Mouse (Mus musculus): ENCODE measurements at regions not wholly inside any gene's neighbourhood (a gene's known extent, or its start where the extent isn't known, plus 50 kb on each side); places are given as distances from the start of the nearest gene placed in this dataset.

- DNase-seq (no peak), ATAC-seq (no peak)
- Histone ChIP-seq H3K27me3 (ENCODE audit: insufficient read depth, low read length) (no peaks in the 10 kb centered on the region), H3K4me1 (ENCODE audit: insufficient read depth) (no peaks in the 10 kb centered on the region), H3K27ac (ENCODE audit: low read depth) (no peak overlapping the region), H3K4me2 (ENCODE audit: low read depth, low read length) (no peak overlapping the region), H3K9ac (replicated peaks) (no peak overlapping the region), H3K9me3 (ENCODE audit: low read length) (no peaks in the 10 kb centered on the region), H3K4me3 (ENCODE audit: low read depth, low read length) (no peak overlapping the region), H3K36me3 (replicated peaks; ENCODE audit: insufficient read depth, low read length) (no peaks in the 10 kb centered on the region)
- 68% methylated on average over 10 of the region's 10 CpGs for WGBS (ENCODE audit: insufficient replicate concordance)
- TF ChIP-seq CTCF (IDR thresholded peaks at IDR 0.05; ENCODE audit: low read depth) (no peak), EP300 (IDR thresholded peaks at IDR 0.05; ENCODE audit: low read depth) (no peak)
These were observed 75.4 kb upstream of the Rap2b start for GRCm38 (mm10) chr3:61285924-61286520.

- WGBS (ENCODE audit: insufficient replicate concordance), result 77% methylated on average over 1 of the region's 1 CpGs
- Histone ChIP-seq H3K36me3 (replicated peaks; ENCODE audit: insufficient read depth, low read length) (no peaks in the 10 kb centered on the region), H3K9me3 (ENCODE audit: low read length) (no peaks in the 10 kb centered on the region), H3K27ac (ENCODE audit: low read depth) (no peak overlapping the region), H3K27me3 (ENCODE audit: insufficient read depth, low read length) (no peaks in the 10 kb centered on the region), H3K9ac (replicated peaks) (no peak overlapping the region), H3K4me3 (ENCODE audit: low read depth, low read length) (no peak overlapping the region), H3K4me1 (ENCODE audit: insufficient read depth) (no peaks in the 10 kb centered on the region), H3K4me2 (ENCODE audit: low read depth, low read length) (no peak overlapping the region)
- TF ChIP-seq CTCF (IDR thresholded peaks at IDR 0.05; ENCODE audit: low read depth) (no peak), EP300 (IDR thresholded peaks at IDR 0.05; ENCODE audit: low read depth) (no peak)
- ATAC-seq (no peak), DNase-seq (no peak)
These were observed 73.2 kb upstream of the Rap2b start for GRCm38 (mm10) chr3:61288195-61288594.

- no peak for ATAC-seq
- Histone ChIP-seq H3K27me3 (ENCODE audit: insufficient read depth, low read length) (no peaks in the 10 kb centered on the region), H3K4me3 (ENCODE audit: low read depth, low read length) (no peak overlapping the region), H3K4me2 (ENCODE audit: low read depth, low read length) (0 out of 2 replicates have a peak overlapping the region, but pooled peaks have one; percentile 9), H3K9me3 (ENCODE audit: low read length) (no peaks in the 10 kb centered on the region), H3K4me1 (ENCODE audit: insufficient read depth) (no peaks in the 10 kb centered on the region), H3K36me3 (replicated peaks; ENCODE audit: insufficient read depth, low read length) (no peaks in the 10 kb centered on the region), H3K27ac (ENCODE audit: low read depth) (no peak overlapping the region), H3K9ac (replicated peaks) (no peak overlapping the region)
- DNase-seq, result no peak
- no peak for TF ChIP-seq EP300 (IDR thresholded peaks at IDR 0.05; ENCODE audit: low read depth)
- TF ChIP-seq CTCF (IDR thresholded peaks at IDR 0.05; ENCODE audit: low read depth), result no peak
- 44% methylated on average over 6 of the region's 6 CpGs for WGBS (ENCODE audit: insufficient replicate concordance)
These were observed 66.6 kb upstream of the Rap2b start for GRCm38 (mm10) chr3:61294855-61295254.

- WGBS (ENCODE audit: insufficient replicate concordance), result 52% methylated on average over 3 of the region's 3 CpGs
- Histone ChIP-seq H3K4me1 (ENCODE audit: insufficient read depth) (no peaks in the 10 kb centered on the region), H3K27me3 (ENCODE audit: insufficient read depth, low read length) (no peaks in the 10 kb centered on the region), H3K4me2 (ENCODE audit: low read depth, low read length) (no peak overlapping the region), H3K4me3 (ENCODE audit: low read depth, low read length) (no peak overlapping the region), H3K36me3 (replicated peaks; ENCODE audit: insufficient read depth, low read length) (no peaks in the 10 kb centered on the region), H3K9ac (replicated peaks) (no peak overlapping the region), H3K9me3 (ENCODE audit: low read length) (no peaks in the 10 kb centered on the region), H3K27ac (ENCODE audit: low read depth) (no peak overlapping the region)
- no peak for DNase-seq
- ATAC-seq, result no peak
- TF ChIP-seq CTCF (IDR thresholded peaks at IDR 0.05; ENCODE audit: low read depth) (no peak), EP300 (IDR thresholded peaks at IDR 0.05; ENCODE audit: low read depth) (no peak)
These were observed 64.1 kb upstream of the Rap2b start for GRCm38 (mm10) chr3:61297290-61297689.

- H3K9ac ChIP-seq (replicated peaks), result no peak overlapping the region
- no peak overlapping the region for H3K4me2 ChIP-seq (ENCODE audit: low read depth, low read length)
- 63% methylated on average over 3 of the region's 3 CpGs for WGBS (ENCODE audit: insufficient replicate concordance)
- no peaks in the 10 kb centered on the region for H3K4me1 ChIP-seq (ENCODE audit: insufficient read depth)
- ATAC-seq (no peak), DNase-seq (no peak)
- H3K27ac ChIP-seq (ENCODE audit: low read depth), result no peak overlapping the region
- no peak overlapping the region for H3K4me3 ChIP-seq (ENCODE audit: low read depth, low read length)
- no peaks in the 10 kb centered on the region for H3K9me3 ChIP-seq (ENCODE audit: low read length)
- no peaks in the 10 kb centered on the region for H3K36me3 ChIP-seq (replicated peaks; ENCODE audit: insufficient read depth, low read length)
- TF ChIP-seq CTCF (IDR thresholded peaks at IDR 0.05; ENCODE audit: low read depth) (no peak), EP300 (IDR thresholded peaks at IDR 0.05; ENCODE audit: low read depth) (no peak)
- H3K27me3 ChIP-seq (ENCODE audit: insufficient read depth, low read length), result no peaks in the 10 kb centered on the region
These were observed 59.2 kb upstream of the Rap2b start for GRCm38 (mm10) chr3:61302214-61302613.

- Histone ChIP-seq H3K27me3 (ENCODE audit: insufficient read depth, low read length) (no peaks in the 10 kb centered on the region), H3K4me1 (ENCODE audit: insufficient read depth) (no peaks in the 10 kb centered on the region), H3K4me3 (ENCODE audit: low read depth, low read length) (no peak overlapping the region), H3K27ac (ENCODE audit: low read depth) (no peak overlapping the region), H3K4me2 (ENCODE audit: low read depth, low read length) (no peak overlapping the region), H3K9ac (replicated peaks) (no peak overlapping the region), H3K9me3 (ENCODE audit: low read length) (no peaks in the 10 kb centered on the region), H3K36me3 (replicated peaks; ENCODE audit: insufficient read depth, low read length) (no peaks in the 10 kb centered on the region)
- no peak for TF ChIP-seq CTCF (IDR thresholded peaks at IDR 0.05; ENCODE audit: low read depth)
- no peak for TF ChIP-seq EP300 (IDR thresholded peaks at IDR 0.05; ENCODE audit: low read depth)
- no peak for DNase-seq
- ATAC-seq, result no peak
- 91% methylated on average over 3 of the region's 3 CpGs for WGBS (ENCODE audit: insufficient replicate concordance)
These were observed 58.0 kb upstream of the Rap2b start for GRCm38 (mm10) chr3:61303485-61303884.

GRCm38 (mm10) chr3:61306306-61306705 is 55.1 kb upstream of the Rap2b start:
- Histone ChIP-seq H3K4me2 (ENCODE audit: low read depth, low read length) (no peak overlapping the region), H3K4me1 (ENCODE audit: insufficient read depth) (no peaks in the 10 kb centered on the region), H3K9ac (replicated peaks) (no peak overlapping the region), H3K36me3 (replicated peaks; ENCODE audit: insufficient read depth, low read length) (no peaks in the 10 kb centered on the region), H3K27ac (ENCODE audit: low read depth) (no peak overlapping the region), H3K27me3 (ENCODE audit: insufficient read depth, low read length) (no peaks in the 10 kb centered on the region), H3K9me3 (ENCODE audit: low read length) (no peaks in the 10 kb centered on the region), H3K4me3 (ENCODE audit: low read depth, low read length) (no peak overlapping the region)
- TF ChIP-seq EP300 (IDR thresholded peaks at IDR 0.05; ENCODE audit: low read depth), result no peak
- no peak for TF ChIP-seq CTCF (IDR thresholded peaks at IDR 0.05; ENCODE audit: low read depth)
- ATAC-seq (no peak), DNase-seq (no peak)
- 54% methylated on average over 2 of the region's 2 CpGs for WGBS (ENCODE audit: insufficient replicate concordance)

All from liver, postnatal 0 days (tissue).